Mouse (Mus musculus) E14TG2a.4 (cell line): ENCODE measurements around the gene Opn4.

Experiments
- CTCF ChIP-seq: conservative IDR thresholded peaks from 2 replicates; pipeline ENCODE4 v1.5.1; 2014; ENCODE audit warnings: low read length
- POU5F1 ChIP-seq: IDR thresholded peaks from 2 replicates; pipeline ENCODE4 v1.6.1; 2014; ENCODE audit warnings: low read length, borderline replicate concordance

DNA sequence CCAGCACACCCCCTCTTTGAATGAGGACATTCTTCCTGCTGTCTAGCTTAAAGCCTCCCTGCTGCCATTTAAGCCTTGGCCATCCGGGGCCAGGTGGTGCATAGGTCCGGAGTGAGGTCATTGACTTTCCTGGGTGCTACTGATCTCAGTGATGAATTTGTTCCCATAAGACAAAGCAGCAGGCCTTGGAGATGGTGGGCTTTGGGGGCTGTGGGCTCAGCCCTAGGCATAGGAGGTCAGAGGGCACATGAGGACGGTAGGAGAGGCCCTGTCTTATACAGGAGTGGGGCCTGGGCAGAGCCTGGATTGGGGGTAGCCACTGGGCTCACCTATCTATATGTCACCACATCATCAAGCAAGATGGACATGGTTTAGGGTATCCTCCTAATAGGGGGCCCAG, 13.1 kb downstream of the Opn4 start:
- TF ChIP-seq CTCF (no peak), POU5F1 (no peak)
